Mouse (Mus musculus) liver, adult 2 months (tissue): Measurements from ENCODE around the gene Tln2.

ENCODE experiments used
- CTCF ChIP-seq: fragments of 200-500 bp; IDR thresholded peaks from 2 replicates; pipeline ENCODE4 v1.5.1; 2011; ENCODE audit warnings: low read depth, low read length, control low read depth
- POLR2A ChIP-seq: fragments of 200-500 bp; IDR thresholded peaks from 2 replicates; pipeline ENCODE4 v1.6.1; 2011; ENCODE audit warnings: low read length, control low read depth; ENCODE audit not compliant: insufficient read depth; ENCODE audit errors: extremely low read depth

DNA sequence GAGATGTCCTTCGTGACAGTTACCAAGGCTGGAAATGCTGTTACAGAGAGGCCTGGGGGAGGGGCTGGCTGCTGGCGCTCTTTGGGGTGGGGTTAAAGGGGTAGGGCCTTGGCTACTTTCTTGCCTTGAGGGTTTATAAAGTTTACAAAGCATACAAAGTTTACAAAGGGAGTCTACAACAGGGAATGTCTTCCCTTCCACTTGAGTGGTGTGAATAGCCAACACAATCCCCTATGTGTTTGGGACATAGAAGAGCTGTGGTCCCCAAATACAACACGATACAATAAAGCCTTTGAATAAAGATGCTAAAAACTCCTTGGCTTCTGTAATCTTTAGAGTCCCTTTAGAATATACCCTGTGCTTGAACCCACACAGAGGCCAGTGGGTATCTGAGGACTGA is 389.5 kb downstream of the Tln2 start:
- no peak for TF ChIP-seq CTCF
- no peak for TF ChIP-seq POLR2A
